Mouse (Mus musculus) MEL (cell line): Measurements from ENCODE around the gene Rdh5.

Experiments used
- CTCF ChIP-seq, 3 experiments: IDR thresholded peaks in 2 of 3; conservative IDR thresholded peaks in 1 of 3; 2 replicates each; pipeline ENCODE4 v1.5.1; 2011 to 2012; ENCODE audit warnings: low read length in 3 of 3, low read depth in 2 of 3, mild to moderate bottlenecking in 2 of 3, improper control_type of control experiment in 1 of 3, inconsistent platforms in 1 of 3, mixed read lengths in 1 of 3, moderate library complexity in 1 of 3; ENCODE audit not compliant: control insufficient read depth in 1 of 3, insufficient read depth in 1 of 3, poor library complexity in 1 of 3, severe bottlenecking in 1 of 3
- EP300 ChIP-seq, 2 experiments: IDR thresholded peaks; 2 replicates each; pipeline ENCODE4 v1.6.1; 2011; ENCODE audit warnings: improper control_type of control experiment in 2 of 2, low read length in 2 of 2, low read depth in 1 of 2, mild to moderate bottlenecking in 1 of 2
- POLR2A ChIP-seq, 2 experiments: IDR thresholded peaks; 2 replicates each; pipeline ENCODE4 v1.6.1; 2011 to 2012; ENCODE audit warnings: low read length in 2 of 2, mild to moderate bottlenecking in 2 of 2, control low read depth in 1 of 2, improper control_type of control experiment in 1 of 2, low read depth in 1 of 2, moderate library complexity in 1 of 2; ENCODE audit not compliant: control insufficient read depth in 1 of 2, insufficient read depth in 1 of 2, poor library complexity in 1 of 2
- POLR2AphosphoS2 ChIP-seq: IDR thresholded peaks from 2 replicates; pipeline ENCODE4 v1.6.1; 2011; ENCODE audit warnings: low read length, improper control_type of control experiment
- SMC3 ChIP-seq: IDR thresholded peaks from 2 replicates; pipeline ENCODE4 v1.6.1; 2011; ENCODE audit warnings: low read depth, low read length, improper control_type of control experiment

DNA sequence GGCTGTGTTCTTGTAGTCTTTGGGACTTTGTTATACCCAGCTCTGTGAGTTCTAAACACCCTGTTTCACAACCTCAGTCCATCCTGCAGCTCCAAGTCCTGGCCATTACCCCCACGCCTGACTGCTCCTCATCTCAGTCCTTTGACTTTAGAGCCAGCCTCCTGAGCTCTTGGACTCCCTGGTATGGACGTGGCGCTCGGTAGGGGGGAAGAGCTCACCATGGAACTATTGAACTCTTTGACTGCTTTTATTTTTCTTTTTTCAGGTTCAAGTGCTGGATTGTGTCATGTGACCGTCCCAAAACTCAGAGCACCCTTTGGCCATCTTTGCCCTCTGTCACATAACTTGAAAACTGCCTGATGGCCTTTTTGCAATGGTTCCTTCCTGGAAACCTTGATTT, 40.6 kb downstream of the Rdh5 start:
- no peak for TF ChIP-seq POLR2AphosphoS2
- no peak for TF ChIP-seq SMC3
- no peak for TF ChIP-seq POLR2A (IDR thresholded peaks at IDR 0.05; ENCODE audit: control insufficient read depth in 1 of 2, insufficient read depth in 1 of 2, low read depth in 1 of 2, low read length in 2 of 2, poor library complexity in 1 of 2)
- no peak for TF ChIP-seq CTCF (IDR thresholded peaks at IDR 0.05 in 2 of 3, conservative IDR thresholded peaks at IDR 0.05 in 1 of 3; ENCODE audit: control insufficient read depth in 1 of 3, insufficient read depth in 1 of 3, low read depth in 2 of 3, low read length in 3 of 3, poor library complexity in 1 of 3, severe bottlenecking in 1 of 3)
- TF ChIP-seq EP300 (IDR thresholded peaks at IDR 0.05; ENCODE audit: low read depth in 1 of 2, low read length in 2 of 2): no peak
